In genomic region chr4:139771125-139771631, GRCm38 (mm10) we compare ENCODE assay signal across 12 mouse cellular contexts.
A peak's percentile ranks its signal among the peaks of the same experiment; 100 is the strongest.
DNase-seq lines count a peak whose midpoint lies in the region; ATAC-seq lines count a peak whose summit lies in the region.
"Had no signal": no experiment of that assay in that cellular context is flagged by ENCODE, and none has a peak within 500 bp of the region (broad histone marks: within the 10 kb centered on the region; RNA-seq: fewer than 3 reads in every experiment).

No protein-coding gene starts in this region.

- H3K9me3 ChIP-seq in forebrain, embryonic 11.5 days (ENCODE audit: control insufficient read depth, low read length), result no peaks in the 10 kb centered on the region
- no peaks in the 10 kb centered on the region for H3K9me3 ChIP-seq in forebrain, embryonic 14.5 days (replicated peaks; ENCODE audit: control insufficient read depth, low read length)
- no peaks in the 10 kb centered on the region for H3K9me3 ChIP-seq in hindbrain, embryonic 12.5 days (replicated peaks)
- H3K9me3 ChIP-seq in midbrain, embryonic 15.5 days, result no peaks in the 10 kb centered on the region
- H3K9me3 ChIP-seq: heart, embryonic 12.5 days; stomach, embryonic 15.5 days had no signal

- no peak for DNase-seq in forebrain, embryonic 11.5 days (ENCODE audit: low spot score)
- no peak for DNase-seq in forebrain, embryonic 14.5 days (ENCODE audit: low spot score)
- DNase-seq in embryo, embryonic 10.5 days (ENCODE audit: low spot score), result peak; percentile 59
- DNase-seq in liver (no peak), adipocyte (ENCODE audit: low spot score) (no peak)
- DNase-seq in kidney, adult 11 months, result no peak
- DNase-seq: kidney, adult 9 months; lung, postnatal 4 days had no signal

- 6% methylated on average over 9 of the region's 9 CpGs for WGBS in forebrain, embryonic 11.5 days
- WGBS in forebrain, embryonic 14.5 days, result 10% methylated on average over 9 of the region's 9 CpGs
- WGBS in hindbrain, embryonic 12.5 days, result 6% methylated on average over 9 of the region's 9 CpGs
- 8% methylated on average over 9 of the region's 9 CpGs for WGBS in midbrain, embryonic 15.5 days

- no peak overlapping the region for H3K27ac ChIP-seq in forebrain, embryonic 11.5 days (ENCODE audit: low read depth, low read length)
- no peak overlapping the region for H3K27ac ChIP-seq in forebrain, embryonic 14.5 days (ENCODE audit: low read depth, low read length)
- H3K27ac ChIP-seq in hindbrain, embryonic 12.5 days, result no peak overlapping the region
- H3K27ac ChIP-seq in midbrain, embryonic 15.5 days, result no peak overlapping the region
- H3K27ac ChIP-seq: stomach, embryonic 15.5 days had no signal

- peak overlapping the region; percentile 27; the same call in 1 of the 2 replicates for H3K9ac ChIP-seq in forebrain, embryonic 11.5 days (ENCODE audit: low read length)
- no peak overlapping the region; the same call in 1 of the 2 replicates for H3K9ac ChIP-seq in forebrain, embryonic 14.5 days (ENCODE audit: low read length)
- no peak overlapping the region for H3K9ac ChIP-seq in hindbrain, embryonic 12.5 days
- H3K9ac ChIP-seq in midbrain, embryonic 15.5 days, result no peak overlapping the region
- H3K9ac ChIP-seq: heart, embryonic 12.5 days; stomach, embryonic 15.5 days had no signal

- H3K4me1 ChIP-seq in forebrain, embryonic 11.5 days (replicated peaks; ENCODE audit: control insufficient read depth, insufficient read depth, low read length), result peaks cover 20% of the 10 kb centered on the region
- H3K4me1 ChIP-seq in forebrain, embryonic 14.5 days (ENCODE audit: control insufficient read depth, insufficient read depth, low read length), result no peaks in the 10 kb centered on the region; the same call in 1 of the 2 replicates
- peaks cover 39% of the 10 kb centered on the region for H3K4me1 ChIP-seq in hindbrain, embryonic 12.5 days
- peaks cover 36% of the 10 kb centered on the region for H3K4me1 ChIP-seq in midbrain, embryonic 15.5 days
- H3K4me1 ChIP-seq: stomach, embryonic 15.5 days had no signal

- H3K4me3 ChIP-seq in forebrain, embryonic 11.5 days (ENCODE audit: low read depth, low read length), result no peak overlapping the region
- H3K4me3 ChIP-seq in forebrain, embryonic 14.5 days (ENCODE audit: low read depth, low read length), result no peak overlapping the region
- H3K4me3 ChIP-seq in hindbrain, embryonic 12.5 days, result no peak overlapping the region
- H3K4me3 ChIP-seq in midbrain, embryonic 15.5 days, result no peak overlapping the region
- H3K4me3 ChIP-seq: heart, embryonic 12.5 days; stomach, embryonic 15.5 days had no signal

- no peaks in the 10 kb centered on the region for H3K36me3 ChIP-seq in forebrain, embryonic 11.5 days (ENCODE audit: control insufficient read depth, insufficient read depth, low read length)
- H3K36me3 ChIP-seq in forebrain, embryonic 14.5 days (ENCODE audit: control insufficient read depth, insufficient read depth, low read length), result no peaks in the 10 kb centered on the region
- H3K36me3 ChIP-seq in hindbrain, embryonic 12.5 days, result no peaks in the 10 kb centered on the region
- no peaks in the 10 kb centered on the region for H3K36me3 ChIP-seq in midbrain, embryonic 15.5 days (replicated peaks)
- H3K36me3 ChIP-seq: heart, embryonic 12.5 days; stomach, embryonic 15.5 days had no signal

- H3K4me2 ChIP-seq in forebrain, embryonic 11.5 days (ENCODE audit: low read depth, low read length, severe bottlenecking), result peak overlapping the region; percentile 32; the same call in 1 of the 2 replicates
- H3K4me2 ChIP-seq in forebrain, embryonic 14.5 days (ENCODE audit: low read length), result no peak overlapping the region
- H3K4me2 ChIP-seq in hindbrain, embryonic 12.5 days (replicated peaks), result peak overlapping the region; percentile 9
- H3K4me2 ChIP-seq in midbrain, embryonic 15.5 days, result no peak overlapping the region
- H3K4me2 ChIP-seq: heart, embryonic 12.5 days; stomach, embryonic 15.5 days had no signal

- no peak for ATAC-seq in forebrain, embryonic 11.5 days (replicated peaks; ENCODE audit: low FRiP score)
- no peak for ATAC-seq in forebrain, embryonic 14.5 days
- ATAC-seq in hindbrain, embryonic 12.5 days (ENCODE audit: low FRiP score), result peak; percentile 59; the same call in 1 of the 2 replicates
- peak; percentile 37; the same call in 1 of the 2 replicates for ATAC-seq in midbrain, embryonic 15.5 days (replicated peaks)

- H3K27me3 ChIP-seq in forebrain, embryonic 11.5 days (ENCODE audit: control insufficient read depth, insufficient read depth, low read length), result peaks cover 23% of the 10 kb centered on the region
- H3K27me3 ChIP-seq in forebrain, embryonic 14.5 days (replicated peaks; ENCODE audit: control insufficient read depth, insufficient read depth, low read length), result peaks cover 7% of the 10 kb centered on the region; the same call in 1 of the 2 replicates
- H3K27me3 ChIP-seq in hindbrain, embryonic 12.5 days, result peaks cover 44% of the 10 kb centered on the region
- H3K27me3 ChIP-seq in midbrain, embryonic 15.5 days (replicated peaks), result peaks cover 3% of the 10 kb centered on the region; the same call in 1 of the 2 replicates

Comparison
In these comparisons a context has a peak if more than half of its experiments do, and no peak if none do; other contexts are left out.
1. H3K4me2 ChIP-seq: peak in forebrain, embryonic 11.5 days (single experiment) and hindbrain, embryonic 12.5 days (single experiment); none in forebrain, embryonic 14.5 days (single experiment) and midbrain, embryonic 15.5 days (single experiment).
2. ATAC-seq: peak in hindbrain, embryonic 12.5 days (single experiment) and midbrain, embryonic 15.5 days (single experiment); none in forebrain, embryonic 11.5 days (single experiment) and forebrain, embryonic 14.5 days (single experiment).